Mouse (Mus musculus) embryo, embryonic 11.5 days (tissue): ENCODE measurements around the gene Dnpep.

Experiments used
- DNase-seq: peaks from one replicate; pipeline ENCODE4 v3.0.0-alpha.2; 2012; ENCODE audit warnings: low read depth, low spot score

Gene Dnpep

DNA sequence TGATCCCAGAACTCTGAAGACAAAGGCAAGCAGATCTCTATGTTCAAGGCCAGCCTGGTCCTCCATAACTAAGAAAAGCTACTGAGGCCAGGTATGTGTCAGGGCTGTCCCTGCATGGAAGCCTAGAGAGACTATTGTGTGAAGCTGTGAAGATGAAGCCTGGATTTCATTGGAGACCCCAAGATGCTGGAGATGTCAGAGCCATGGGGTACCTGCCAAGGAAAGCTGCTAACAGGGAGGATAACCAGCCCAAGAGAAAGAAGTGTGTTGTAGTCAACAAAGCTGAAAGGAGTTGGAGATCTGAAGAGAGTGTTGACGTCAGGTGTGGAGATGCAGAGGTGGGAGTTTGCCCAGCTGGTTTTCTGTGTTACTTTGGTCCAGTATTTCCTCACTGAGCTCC is 13.5 kb upstream of the Dnpep start:
- no peak for DNase-seq

DNA sequence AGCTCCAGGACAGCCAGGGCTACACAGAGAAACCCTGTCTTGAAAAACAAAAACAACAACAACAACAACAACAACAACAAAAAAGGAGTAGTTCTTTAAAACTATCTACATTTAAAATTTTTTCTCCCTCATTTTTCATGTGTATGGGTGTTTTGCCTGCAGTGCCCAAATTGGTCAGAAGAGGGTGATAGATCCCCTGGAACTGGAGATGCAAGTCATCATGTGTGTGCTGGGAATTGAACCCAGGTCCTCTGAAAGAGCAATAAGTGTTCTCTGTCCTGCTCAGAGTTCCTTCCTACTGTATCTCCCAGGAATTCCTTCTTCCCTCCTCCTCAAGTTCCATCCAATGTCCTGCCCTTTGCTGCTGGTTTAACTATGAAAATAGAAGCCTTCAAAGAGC is 9.7 kb upstream of the Dnpep start:
- no peak for DNase-seq

DNA sequence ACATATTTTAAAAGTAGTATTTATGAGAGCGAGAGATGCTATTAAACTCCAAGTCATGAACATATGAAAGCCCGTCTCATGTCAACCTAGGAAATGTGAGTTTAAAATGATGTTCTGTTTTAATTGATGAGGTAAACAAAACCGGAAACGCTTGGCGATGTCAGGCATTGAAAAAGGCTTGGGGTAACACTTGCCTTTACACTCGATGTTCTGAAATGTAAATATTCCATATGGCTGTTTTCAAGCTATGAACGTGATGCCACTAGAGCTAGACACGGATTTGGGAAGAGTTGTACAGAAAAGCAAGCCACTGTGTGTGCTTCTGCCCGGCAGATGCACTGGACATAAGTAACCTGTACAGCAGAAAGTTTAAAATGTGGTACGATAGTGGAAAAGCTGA is 1.4 kb upstream of the Dnpep start:
- no peak for DNase-seq

DNA sequence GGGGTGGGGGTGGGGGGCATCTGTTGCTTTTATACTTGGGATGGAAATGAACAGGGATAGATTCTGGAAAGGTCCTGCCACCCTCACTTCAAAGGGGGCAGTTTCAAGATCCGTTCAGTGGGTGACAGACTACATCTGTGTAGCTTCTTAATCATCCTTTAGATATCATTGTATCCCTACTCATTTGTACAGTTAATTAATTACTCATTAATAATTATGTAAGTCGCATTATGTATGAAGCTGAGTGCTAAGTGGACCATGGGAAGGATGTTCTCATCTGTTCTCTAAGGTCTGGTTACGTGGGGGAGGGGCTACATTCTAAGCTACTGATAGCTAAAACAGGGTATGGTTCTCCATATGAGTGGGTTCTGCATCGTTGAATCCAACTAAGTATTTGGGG is 946 bp upstream of the Dnpep start:
- DNase-seq, result no peak

DNA sequence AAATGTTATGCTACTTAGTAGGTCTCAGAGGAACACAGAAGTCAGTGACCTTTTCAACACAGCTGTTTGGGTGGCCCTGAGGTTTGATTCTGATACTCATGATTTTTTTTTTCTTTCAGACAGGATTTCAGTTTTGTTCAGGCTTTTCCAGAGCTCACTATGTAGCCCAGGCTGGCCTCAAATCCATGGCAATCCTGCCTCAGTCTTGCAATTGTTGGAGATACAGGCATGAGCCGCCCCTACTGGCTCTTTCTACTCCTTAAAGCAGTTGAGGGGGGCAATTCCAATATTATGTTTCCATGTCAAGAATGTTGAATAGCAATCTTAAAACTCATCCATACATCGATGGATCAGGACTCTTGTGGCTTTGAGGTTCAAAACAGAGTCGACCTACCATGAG is 511 bp upstream of the Dnpep start:
- DNase-seq, result no peak

DNA sequence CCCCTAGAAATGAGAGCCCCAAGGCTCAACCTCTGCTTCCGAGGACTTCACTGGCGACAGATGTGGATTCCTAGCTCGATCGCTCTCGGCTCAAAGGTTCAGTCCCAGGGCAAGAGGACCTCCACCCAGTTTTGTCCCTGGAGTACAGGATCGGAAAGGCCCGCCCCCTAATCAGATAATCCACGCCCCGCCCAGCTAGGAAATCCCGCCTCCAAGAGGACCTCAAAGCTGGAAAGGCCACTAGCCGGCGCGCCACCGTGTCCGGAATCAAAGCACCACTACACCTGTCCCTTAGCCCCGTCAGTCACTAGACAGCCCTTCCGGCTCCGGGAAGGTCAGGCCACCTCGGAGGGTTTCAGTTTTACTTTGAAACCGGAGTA is 939 bp downstream of the Dnpep start:
- peak; percentile 74 for DNase-seq

DNA sequence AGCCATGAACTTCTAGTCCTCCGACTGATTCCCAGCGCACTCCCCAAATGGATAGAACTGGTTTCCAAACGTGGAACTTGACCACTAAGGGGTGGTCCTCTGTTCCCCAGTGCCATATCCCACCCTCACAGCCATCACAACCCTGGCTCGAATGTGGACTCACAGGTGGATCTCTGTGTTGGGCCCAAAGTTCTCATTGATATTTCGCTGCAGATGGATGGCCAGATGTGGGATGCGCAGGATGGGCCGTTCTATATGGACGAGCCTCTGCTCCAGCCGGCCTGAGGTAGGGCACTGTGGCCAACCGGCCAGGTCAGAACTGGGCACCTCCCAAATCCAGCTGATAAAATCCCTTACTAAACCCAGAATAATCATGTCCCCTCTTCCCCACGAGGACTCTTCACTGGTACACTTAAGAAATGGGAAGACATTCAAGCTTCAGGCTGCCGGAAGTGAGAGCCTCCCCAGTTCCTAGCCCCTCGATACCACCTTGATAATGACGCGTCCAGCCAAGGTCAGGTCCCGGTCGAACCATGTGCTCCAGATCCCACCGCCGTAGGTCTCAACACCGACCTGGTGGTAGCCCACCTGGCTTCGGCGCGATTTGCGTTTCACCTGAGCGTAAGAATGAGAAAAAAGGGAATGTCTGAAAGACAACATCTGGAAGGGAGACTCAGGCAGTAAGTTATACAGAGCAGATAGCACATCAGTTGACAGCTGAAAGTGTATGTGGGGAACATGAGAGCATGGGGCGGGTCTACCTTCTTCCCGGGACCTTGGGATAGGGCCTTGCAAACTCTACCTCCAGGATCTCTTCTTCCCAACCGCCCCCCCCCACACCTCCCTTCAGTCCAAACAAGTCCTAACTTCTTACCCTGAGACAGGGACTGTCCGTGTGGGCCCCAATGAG is 2.1 kb downstream of the Dnpep start:
- no peak for DNase-seq

DNA sequence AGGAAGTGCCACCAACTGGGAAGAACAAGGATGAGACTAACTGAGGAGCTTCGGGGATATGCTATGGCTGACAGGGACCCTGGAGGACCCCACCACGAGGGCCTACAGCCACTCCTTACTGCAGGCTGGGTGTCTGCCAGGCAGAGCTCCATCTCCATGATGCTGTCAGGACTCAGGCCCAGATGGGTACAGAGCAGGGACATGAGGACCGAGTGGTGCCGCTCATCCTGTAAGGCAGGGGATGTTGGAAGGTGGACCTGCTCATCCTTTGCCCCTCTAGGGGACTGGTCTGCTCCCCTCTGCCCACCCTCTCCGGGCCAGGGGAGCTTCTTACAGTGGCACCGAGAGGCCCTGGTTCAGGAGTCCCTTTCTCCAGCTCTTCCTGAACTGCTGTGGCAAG is 2.8 kb downstream of the Dnpep start:
- no peak for DNase-seq

DNA sequence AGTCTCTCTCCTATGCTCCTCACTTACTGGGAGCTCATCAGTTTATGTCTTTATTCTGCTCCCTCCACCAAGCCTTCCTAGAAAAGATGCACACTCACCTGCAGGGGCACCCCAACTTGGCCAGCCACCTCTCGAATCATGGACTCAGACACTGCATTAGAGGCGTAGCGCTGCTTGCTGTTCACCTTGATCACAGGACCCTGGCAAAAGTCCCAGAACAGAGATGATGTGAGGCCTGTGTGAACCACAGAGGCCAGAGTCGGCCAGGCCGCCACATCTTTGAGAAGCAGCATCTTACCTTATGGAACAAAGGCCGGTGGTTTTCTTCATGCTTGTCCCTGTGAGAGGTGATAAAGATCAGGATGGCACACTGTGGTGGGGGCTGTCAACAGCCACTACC is 6.1 kb downstream of the Dnpep start:
- DNase-seq, result no peak

DNA sequence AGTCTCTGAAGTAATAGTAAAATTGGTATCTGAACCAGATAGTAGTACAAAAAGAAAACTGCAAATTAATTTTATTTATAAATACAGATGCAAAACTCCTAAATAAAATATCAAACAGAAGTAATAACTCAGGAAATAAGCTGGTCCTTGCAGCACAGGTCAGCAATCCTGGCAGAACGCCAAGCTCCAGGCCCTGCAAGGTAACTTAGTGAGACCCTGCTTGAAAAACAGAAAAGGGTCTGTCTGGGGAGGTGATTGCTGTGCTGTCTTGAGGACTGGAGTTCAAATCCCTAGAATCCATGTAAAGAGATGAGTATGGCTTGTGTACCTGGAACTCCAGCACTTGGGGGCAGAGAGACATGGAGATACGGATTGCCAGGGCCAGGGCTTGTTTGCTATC is 13.1 kb downstream of the Dnpep start:
- DNase-seq, result no peak

DNA sequence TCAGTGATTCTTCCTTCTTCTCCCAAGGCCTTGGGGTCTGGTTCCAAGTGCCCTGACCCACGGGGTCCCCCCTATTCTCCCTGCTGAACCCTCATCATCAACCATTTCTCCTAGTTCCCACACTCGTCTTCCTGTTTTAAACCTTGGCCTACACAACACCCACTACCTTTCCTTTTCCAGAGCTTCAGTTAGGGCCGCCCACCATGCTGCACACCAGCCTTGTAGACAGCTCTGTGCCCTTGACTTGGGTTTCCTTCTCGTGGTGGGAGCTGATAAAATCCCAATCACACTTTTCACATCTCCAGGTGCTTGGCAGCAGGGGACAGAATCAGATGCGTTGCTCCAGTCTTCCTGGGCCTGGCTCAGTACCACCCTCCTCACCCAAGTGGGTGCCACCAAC is 23.5 kb downstream of the Dnpep start:
- no peak for DNase-seq

DNA sequence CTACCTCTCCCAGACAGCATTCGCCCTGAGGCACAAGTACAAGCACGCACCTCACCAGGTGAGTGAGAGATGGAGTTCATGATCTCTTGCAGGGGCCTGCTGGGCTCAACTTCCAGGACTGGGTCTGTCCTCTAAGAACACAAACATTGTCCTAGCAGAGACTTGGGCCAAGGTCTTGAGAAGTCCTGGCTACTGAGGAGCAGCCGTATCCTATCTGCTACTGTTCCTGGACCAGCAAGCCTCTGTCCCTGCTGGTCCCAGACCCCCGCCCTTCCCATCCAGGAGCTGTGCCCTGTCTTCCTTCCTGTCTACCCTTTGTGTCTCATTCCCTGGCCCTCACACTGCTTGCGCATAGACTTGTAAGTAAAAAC is 24.5 kb downstream of the Dnpep start:
- DNase-seq, result no peak

DNA sequence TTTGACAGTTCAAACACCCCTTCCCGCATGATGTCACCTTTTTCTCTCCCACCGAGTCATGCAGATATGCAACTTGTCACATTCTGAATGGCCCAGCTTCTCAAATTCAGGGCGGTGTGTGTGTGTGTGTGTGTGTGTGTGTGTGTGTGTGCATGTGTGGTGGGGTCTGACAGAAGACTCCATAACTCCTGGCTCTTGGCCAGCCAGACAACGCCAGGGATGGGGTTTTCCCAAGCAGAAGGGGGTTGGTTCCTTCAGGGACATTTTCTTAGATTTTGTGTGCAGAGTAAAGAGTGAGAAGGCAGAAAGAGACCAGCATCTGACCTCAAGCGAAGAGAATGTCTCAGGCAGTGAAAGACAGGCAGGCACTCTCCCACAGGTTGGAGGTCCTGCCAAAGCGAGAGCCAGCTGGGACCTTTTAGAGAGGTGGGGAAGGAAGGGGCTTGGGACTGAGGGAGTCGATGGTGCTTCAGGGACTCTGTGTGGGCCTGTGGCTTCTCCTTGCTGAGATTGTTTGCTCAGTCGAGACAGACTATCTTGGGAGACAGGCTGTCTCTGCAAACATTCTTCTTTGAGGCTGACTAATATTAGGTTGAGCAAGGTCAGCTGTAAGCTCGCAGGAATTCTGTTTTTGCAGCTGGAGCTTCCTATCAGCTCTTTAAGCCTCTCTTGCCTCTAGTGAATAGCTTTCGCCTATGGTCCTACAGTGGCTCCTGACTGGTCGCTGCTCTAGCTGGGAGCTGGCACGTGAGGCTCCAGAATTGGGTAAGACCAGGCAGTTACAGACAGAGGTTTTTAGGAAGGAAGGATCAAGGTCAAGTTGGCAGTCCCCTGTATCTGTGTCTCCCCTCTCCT is 25.1 kb downstream of the Dnpep start:
- no peak for DNase-seq

DNA sequence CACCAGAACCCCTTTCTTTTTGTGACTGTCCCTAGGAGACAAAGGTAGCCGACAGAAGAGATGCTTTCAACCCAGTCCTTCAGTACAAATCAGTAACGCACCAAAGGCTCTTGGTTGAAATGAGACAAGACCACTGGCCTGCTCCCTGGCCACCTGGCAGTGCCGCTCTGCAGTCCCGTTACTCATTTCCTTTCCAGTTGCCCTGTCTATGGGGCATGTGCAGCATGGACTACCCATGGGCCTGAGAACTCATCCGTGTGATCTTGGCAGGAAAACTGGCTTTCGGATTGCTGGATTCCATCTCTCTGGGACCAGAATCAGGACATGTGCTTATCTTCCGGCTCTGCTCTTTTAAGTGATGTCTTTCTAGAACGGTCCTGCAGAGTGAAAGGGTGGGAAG is 26.5 kb downstream of the Dnpep start:
- no peak for DNase-seq

DNA sequence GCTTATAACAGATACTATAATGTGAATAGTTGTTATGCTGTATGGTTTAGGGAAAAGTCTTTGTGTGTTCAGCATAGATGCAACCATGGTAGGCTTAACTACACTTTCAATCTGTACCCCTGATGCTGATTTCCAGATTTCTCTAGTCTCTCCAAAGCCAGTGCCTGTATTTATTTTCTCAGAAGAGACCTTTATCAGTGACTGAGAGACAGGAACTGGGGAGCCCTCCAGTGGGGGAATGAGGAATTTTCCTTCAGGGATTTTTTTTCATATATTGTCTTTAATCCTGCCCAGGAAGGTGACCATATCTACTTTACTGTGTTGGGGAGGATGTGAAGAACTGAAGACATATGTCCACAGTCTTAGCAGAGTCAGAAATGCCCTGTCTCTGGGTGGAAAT is 27.2 kb downstream of the Dnpep start:
- DNase-seq, result no peak

DNA sequence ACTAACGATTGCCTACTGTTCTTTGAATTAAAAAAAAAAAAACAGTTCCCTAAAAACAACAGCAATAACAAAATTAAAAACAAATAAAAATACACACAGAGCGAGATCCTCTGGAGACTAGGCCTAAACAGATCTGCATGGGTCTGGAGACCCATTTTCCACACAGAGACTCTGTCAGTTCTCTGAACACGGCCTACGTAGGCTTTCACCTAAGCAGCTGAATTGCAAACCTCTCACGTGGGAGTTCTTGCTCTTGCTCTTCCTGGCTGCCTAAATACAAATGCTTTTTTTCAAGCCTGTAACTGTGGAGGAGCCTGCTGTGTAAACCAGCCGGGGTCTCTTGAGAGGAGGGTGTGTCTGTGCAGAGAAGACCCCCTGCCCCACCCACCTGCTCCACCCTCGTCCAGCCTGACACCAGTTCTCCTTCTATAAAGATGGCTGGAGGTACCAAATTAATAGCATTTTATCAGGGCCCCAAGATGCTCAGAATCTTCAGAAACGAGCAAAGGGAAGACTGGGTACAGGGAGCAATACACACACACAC is 27.8 kb downstream of the Dnpep start:
- no peak for DNase-seq

DNA sequence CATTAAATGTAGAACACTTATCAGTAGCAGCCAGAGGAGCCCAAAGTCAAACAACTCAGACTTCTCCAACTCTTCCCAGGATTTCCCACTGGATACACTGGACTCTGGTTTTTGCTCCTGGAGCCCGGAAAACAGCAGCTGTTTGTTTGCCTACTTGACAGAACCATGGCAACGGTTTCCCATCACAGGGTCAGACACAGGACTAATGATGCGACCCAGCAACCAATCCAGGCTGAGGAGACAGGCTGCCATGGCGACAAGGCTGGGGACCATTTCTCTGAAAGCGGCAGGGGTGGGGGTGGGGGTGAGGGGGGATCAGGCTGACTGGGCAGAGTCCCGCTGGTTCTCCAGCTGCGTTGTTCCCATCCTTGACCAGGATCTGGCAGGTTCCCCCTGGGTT is 28.4 kb downstream of the Dnpep start:
- peak; percentile 44 for DNase-seq

DNA sequence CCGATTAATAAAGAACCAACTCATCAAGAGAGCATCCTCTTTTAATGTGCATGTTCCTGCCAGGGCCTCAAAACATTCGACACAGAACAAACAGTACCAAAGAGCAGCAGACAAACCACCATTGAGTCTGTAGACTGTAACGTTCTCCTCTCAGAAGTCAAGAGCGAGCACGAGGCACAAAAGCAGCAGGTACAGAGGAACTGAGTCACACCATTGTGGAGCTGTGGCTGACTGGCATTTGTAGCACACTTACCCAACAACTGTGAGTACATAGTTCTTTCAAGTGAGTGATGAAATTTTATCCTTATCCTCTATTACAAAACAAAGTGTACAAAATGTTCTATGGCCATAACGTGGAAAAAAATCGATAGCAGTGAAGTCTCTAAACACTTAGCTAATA is 32.9 kb downstream of the Dnpep start:
- no peak for DNase-seq

DNA sequence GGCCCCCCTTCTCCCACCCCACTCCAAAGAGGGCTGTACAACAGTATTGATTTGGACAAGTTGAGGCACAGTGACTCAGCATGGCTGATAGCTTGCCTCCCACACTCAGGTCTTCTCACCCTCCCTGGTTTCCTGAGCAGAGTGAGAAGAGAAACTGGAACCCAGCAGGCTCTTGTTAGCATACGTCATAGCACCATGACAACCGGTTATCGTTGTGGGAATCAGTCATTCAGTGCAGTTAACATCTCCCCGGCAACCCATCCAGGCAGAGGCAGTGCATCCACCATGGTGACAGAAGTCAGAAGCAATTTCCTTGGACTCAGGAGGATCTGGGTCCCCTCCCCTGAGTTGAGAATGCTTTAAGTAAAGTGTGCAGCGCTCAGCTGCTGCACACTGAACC is 34.8 kb downstream of the Dnpep start:
- no peak for DNase-seq

DNA sequence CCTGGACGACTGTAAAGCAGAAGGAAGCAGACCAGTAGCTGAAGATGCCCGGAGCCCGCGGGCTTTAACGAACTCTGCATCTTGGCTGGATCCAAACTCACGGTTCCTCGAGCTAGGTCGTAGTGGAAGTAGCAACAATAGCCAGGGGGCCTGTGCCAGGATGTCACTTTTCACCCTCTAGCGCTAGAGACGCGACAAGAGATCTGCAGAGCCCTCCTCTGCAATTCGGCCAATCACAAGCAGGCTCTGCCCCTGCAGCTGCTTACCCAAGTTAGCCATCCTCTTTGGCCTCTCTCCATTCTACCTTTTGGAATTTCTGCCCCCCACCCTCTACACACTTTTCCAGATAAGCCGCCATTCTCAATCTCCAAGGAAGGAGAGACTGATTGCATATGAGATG is 39.6 kb downstream of the Dnpep start, which contains the start of gene Resp18:
Gene Resp18 (minus strand): TSS at position 188 of the 400 bp plus-strand sequence.
- DNase-seq, result no peak

DNA sequence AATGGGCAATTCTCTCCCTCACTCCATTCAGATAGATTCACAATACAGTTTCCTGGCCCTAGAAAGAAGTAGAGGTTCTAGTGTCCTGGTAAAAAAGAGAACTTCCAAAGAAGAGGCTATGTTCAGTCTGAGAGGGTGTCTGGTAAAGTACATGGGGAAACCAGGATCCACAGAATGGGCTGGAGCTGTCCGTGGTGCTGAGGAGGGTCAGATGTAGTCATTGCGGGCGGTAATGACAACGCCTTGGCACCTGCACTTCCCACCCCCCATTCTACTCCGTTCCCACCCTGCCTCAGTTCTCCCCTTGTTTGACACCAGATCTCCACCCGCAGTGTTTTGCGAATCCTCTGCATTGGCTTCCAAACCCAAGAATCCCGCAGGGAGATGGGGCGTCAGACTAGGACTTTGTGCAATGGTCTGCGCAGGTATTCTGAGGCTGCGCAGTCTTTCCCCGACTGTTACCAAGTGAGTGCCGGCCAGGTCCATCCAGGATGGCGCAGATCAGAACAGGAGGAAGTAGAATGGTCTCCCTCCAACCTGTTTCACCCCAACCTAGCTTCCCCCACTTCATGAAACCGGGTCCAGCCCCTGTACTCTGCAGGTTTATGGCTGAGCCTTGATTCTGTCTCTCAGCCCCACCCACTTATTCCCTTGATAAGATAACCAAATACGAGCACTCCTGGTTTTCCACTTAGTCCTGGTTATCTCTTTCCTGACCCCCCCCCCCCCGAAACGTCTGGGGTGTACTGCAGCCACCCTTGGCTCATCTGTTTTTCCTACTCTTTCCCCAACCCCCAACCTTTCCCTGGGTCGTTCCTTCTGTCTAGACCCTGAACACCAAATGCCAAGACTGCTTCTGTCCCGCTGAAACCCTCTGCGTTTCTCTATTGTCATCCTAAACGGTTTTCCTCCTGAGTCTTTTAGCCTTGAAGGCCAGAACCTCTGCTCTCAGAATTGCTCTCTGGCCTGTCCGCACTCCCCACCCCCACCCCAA is 40.3 kb downstream of the Dnpep start:
- DNase-seq, result peak; percentile 54
